Comparison of ENCODE assay signal across 1 mouse cellular context in the genomic region with DNA sequence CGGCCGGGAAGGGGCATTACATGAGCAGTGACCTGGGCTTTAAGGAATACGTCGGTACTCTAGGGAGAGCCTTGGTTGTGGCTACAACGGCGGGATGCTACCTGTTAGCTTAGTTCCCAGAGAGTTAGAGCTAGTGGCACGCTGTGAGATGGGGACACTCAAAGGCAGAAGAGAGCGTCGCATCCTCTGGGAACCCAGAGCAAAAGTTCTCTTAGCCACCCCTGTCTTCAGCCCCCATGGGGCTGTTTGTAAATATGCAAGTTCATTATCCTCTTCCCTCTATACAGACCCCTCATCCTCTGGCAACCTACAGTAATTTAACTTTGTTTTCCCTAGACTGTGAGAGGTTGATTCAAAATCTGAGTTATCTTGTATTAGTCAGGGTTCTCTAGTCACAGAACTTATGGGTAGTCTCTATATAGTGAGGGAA.
TF ChIP-seq lines count a peak whose summit lies in the region.

No protein-coding gene starts in this region.

TF ChIP-seq in CH12.LX, 34 proteins besides CTCF, POLR2A, EP300 and RAD21 (continued from another document):
- peak; percentile 1; the same call in 1 of the 2 replicates for TF ChIP-seq IRF4 (IDR thresholded peaks at IDR 0.05; ENCODE audit: low read depth, low read length)
- no peak for TF ChIP-seq MAX (IDR thresholded peaks at IDR 0.05; ENCODE audit: low read length)
- no peak for TF ChIP-seq PAX5 (IDR thresholded peaks at IDR 0.05; ENCODE audit: low read length)
